Mouse (Mus musculus): ENCODE measurements around the gene Ifi35. TPM values are rescaled to one million over a fixed set of nuclear protein-coding genes. Genes with fewer than 3 reads are reported as not detected.
A peak's percentile ranks its signal among the peaks of the same experiment; 100 is the strongest.

The Ifi35 gene
- polyA plus RNA-seq, 1 experiment from 2014 or later: 3.8 TPM

DNA sequence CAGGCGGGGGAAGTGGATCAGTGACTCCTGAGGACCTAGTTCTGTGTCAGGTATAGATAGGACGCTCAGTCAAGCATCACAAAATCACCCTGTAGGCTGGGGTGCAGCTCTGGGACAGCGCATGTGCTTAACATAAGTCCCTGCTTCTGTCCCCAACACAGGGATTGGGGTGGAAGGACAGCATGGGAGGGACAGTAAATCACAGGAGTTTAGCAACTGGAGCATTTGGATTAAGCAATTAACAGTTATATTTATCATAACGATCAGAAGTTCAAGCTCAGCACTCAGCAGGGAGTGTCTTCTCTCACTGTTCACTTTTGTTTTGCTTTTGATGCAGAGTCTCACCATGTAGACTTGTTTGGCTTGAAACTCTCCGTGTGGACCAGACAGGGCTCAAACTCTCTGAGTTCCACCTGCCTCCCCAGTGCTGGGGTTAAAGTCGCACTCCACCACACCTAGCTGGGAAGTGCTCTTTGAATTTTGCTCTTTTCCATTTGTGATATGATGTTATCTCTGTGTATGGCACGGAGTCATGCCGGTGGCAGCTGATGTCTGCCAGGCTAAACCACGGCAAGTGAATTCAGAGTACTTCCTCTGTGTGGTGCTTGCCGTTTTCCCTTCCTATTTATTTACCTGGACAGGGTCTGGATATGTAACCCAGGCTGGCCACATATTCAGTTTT lies 4.0 kb downstream of the Ifi35 start:
- no peak overlapping the region for H3K9ac ChIP-seq (ENCODE audit: low read length)
- ATAC-seq (replicated peaks; ENCODE audit: low FRiP score): no peak
- no peak overlapping the region for H3K4me2 ChIP-seq (ENCODE audit: low read depth, low read length, severe bottlenecking)
- no peaks in the 10 kb centered on the region for H3K27me3 ChIP-seq (ENCODE audit: control insufficient read depth, insufficient read depth, low read length)
- H3K36me3 ChIP-seq (ENCODE audit: control insufficient read depth, insufficient read depth, low read length): no peaks in the 10 kb centered on the region
- no peaks in the 10 kb centered on the region for H3K9me3 ChIP-seq (ENCODE audit: control insufficient read depth, low read length)
- H3K27ac ChIP-seq (ENCODE audit: low read depth, low read length): no peak overlapping the region
- no peak overlapping the region for H3K4me3 ChIP-seq (ENCODE audit: low read depth, low read length)
- DNase-seq (ENCODE audit: low spot score): no peak
- 74% methylated on average over 10 of the region's 10 CpGs for WGBS
- peaks cover 3% of the 10 kb centered on the region; the same call in 1 of the 2 replicates for H3K4me1 ChIP-seq (replicated peaks; ENCODE audit: control insufficient read depth, insufficient read depth, low read length)

DNA sequence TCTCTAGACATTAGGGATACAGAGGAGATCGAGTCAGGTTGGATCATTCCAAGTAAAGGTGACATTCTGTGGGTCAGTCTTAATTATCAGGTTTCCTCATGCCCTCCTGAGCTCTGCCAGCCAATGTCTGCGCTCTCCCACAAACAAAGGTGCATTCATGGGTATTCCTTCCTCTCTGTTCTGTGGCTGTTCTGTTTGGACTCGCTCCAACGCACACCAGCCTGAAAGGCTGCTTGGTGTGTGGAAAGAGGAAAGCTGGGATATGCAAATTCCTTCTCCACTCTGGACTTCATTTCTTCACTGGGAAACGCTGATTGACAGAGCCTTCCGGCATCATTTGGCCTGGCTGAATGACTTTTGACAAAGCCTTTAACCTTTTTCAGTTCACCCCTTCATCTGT lies 6.5 kb downstream of the Ifi35 start:
- no peaks in the 10 kb centered on the region for H3K36me3 ChIP-seq (ENCODE audit: control insufficient read depth, insufficient read depth, low read length)
- 32% methylated on average over 6 of the region's 6 CpGs for WGBS
- no peak overlapping the region; the same call in 1 of the 2 replicates for H3K27ac ChIP-seq (ENCODE audit: low read depth, low read length)
- no peaks in the 10 kb centered on the region for H3K27me3 ChIP-seq (ENCODE audit: control insufficient read depth, insufficient read depth, low read length)
- no peak overlapping the region for H3K4me2 ChIP-seq (ENCODE audit: low read depth, low read length, severe bottlenecking)
- H3K9me3 ChIP-seq (ENCODE audit: control insufficient read depth, low read length): no peaks in the 10 kb centered on the region
- H3K4me3 ChIP-seq (ENCODE audit: low read depth, low read length): no peak overlapping the region
- no peak overlapping the region for H3K9ac ChIP-seq (ENCODE audit: low read length)
- ATAC-seq (replicated peaks; ENCODE audit: low FRiP score) (no peak), DNase-seq (ENCODE audit: low spot score) (peak; percentile 55)
- peaks cover 3% of the 10 kb centered on the region; the same call in 1 of the 2 replicates for H3K4me1 ChIP-seq (replicated peaks; ENCODE audit: control insufficient read depth, insufficient read depth, low read length)

- Histone ChIP-seq H3K27me3 (ENCODE audit: control insufficient read depth, insufficient read depth, low read length) (no peaks in the 10 kb centered on the region), H3K4me3 (ENCODE audit: low read depth, low read length) (no peak overlapping the region), H3K4me2 (ENCODE audit: low read depth, low read length, severe bottlenecking) (no peak overlapping the region), H3K9ac (ENCODE audit: low read length) (no peak overlapping the region), H3K4me1 (replicated peaks; ENCODE audit: control insufficient read depth, insufficient read depth, low read length) (peaks cover 3% of the 10 kb centered on the region; the same call in 1 of the 2 replicates), H3K36me3 (ENCODE audit: control insufficient read depth, insufficient read depth, low read length) (no peaks in the 10 kb centered on the region), H3K27ac (ENCODE audit: low read depth, low read length) (no peak overlapping the region), H3K9me3 (ENCODE audit: control insufficient read depth, low read length) (no peaks in the 10 kb centered on the region)
- WGBS: 89% methylated on average over 7 of the region's 7 CpGs
- DNase-seq (ENCODE audit: low spot score) (peak; percentile 30), ATAC-seq (replicated peaks; ENCODE audit: low FRiP score) (no peak)
These were observed 7.4 kb downstream of the Ifi35 start for GRCm38 (mm10) chr11:101455627-101456026.

DNA sequence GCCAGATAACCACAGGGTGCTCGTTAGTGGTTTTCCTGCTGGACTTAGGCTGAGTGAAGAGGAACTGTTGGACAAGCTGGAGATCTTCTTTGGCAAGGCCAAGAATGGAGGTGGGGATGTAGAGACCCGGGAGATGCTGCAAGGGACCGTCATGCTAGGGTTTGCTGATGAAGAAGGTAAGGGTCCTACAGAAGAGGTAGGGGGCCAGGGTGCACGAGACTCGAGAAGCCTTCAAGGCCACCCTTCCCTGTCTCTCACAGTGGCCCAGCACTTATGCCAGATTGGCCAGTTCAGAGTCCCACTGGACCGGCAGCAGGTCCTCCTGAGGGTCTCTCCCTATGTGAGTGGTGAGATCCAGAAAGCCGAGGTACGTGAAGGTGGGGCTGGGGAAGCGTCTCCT lies 9.4 kb downstream of the Ifi35 start:
- Histone ChIP-seq H3K9ac (ENCODE audit: low read length) (no peak overlapping the region), H3K36me3 (ENCODE audit: control insufficient read depth, insufficient read depth, low read length) (no peaks in the 10 kb centered on the region), H3K27me3 (ENCODE audit: control insufficient read depth, insufficient read depth, low read length) (no peaks in the 10 kb centered on the region), H3K4me3 (ENCODE audit: low read depth, low read length) (no peak overlapping the region), H3K9me3 (ENCODE audit: control insufficient read depth, low read length) (no peaks in the 10 kb centered on the region), H3K27ac (ENCODE audit: low read depth, low read length) (no peak overlapping the region), H3K4me1 (replicated peaks; ENCODE audit: control insufficient read depth, insufficient read depth, low read length) (peaks cover 9% of the 10 kb centered on the region; the same call in 1 of the 2 replicates), H3K4me2 (ENCODE audit: low read depth, low read length, severe bottlenecking) (no peak overlapping the region)
- no peak for ATAC-seq (replicated peaks; ENCODE audit: low FRiP score)
- 89% methylated on average over 9 of the region's 9 CpGs for WGBS
- no peak for DNase-seq (ENCODE audit: low spot score)

DNA sequence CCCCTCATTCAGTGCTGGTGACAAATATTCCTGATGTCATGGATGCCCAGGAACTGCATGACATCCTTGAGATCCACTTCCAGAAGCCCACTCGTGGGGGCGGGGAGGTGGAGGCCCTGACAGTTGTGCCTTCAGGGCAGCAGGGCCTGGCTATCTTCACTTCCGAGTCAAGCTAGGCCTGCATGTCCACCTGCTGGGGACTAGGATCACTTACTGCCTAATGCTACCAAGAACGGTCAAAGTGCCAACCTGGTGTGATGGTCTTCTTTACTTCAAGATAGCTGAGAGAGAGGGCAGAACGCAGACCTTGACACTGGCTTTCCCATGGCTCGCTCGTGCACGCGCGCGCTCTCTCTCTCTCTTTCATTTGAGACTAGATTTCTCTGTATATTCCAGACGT lies 10.0 kb downstream of the Ifi35 start:
- 86% methylated on average over 12 of the region's 12 CpGs for WGBS
- no peak overlapping the region for H3K4me2 ChIP-seq (ENCODE audit: low read depth, low read length, severe bottlenecking)
- ATAC-seq (replicated peaks; ENCODE audit: low FRiP score) (no peak), DNase-seq (ENCODE audit: low spot score) (no peak)
- H3K27ac ChIP-seq (ENCODE audit: low read depth, low read length): no peak overlapping the region
- H3K9ac ChIP-seq (ENCODE audit: low read length): no peak overlapping the region
- no peaks in the 10 kb centered on the region for H3K36me3 ChIP-seq (ENCODE audit: control insufficient read depth, insufficient read depth, low read length)
- H3K27me3 ChIP-seq (ENCODE audit: control insufficient read depth, insufficient read depth, low read length): no peaks in the 10 kb centered on the region
- H3K9me3 ChIP-seq (ENCODE audit: control insufficient read depth, low read length): no peaks in the 10 kb centered on the region
- no peak overlapping the region for H3K4me3 ChIP-seq (ENCODE audit: low read depth, low read length)
- H3K4me1 ChIP-seq (replicated peaks; ENCODE audit: control insufficient read depth, insufficient read depth, low read length): peaks cover 13% of the 10 kb centered on the region; the same call in 1 of the 2 replicates

- H3K9me3 ChIP-seq (ENCODE audit: control insufficient read depth, low read length): no peaks in the 10 kb centered on the region
- 43% methylated on average over 6 of the region's 6 CpGs for WGBS
- no peak overlapping the region for H3K4me3 ChIP-seq (ENCODE audit: low read depth, low read length)
- no peaks in the 10 kb centered on the region for H3K27me3 ChIP-seq (ENCODE audit: control insufficient read depth, insufficient read depth, low read length)
- no peak for ATAC-seq (replicated peaks; ENCODE audit: low FRiP score)
- no peak overlapping the region for H3K27ac ChIP-seq (ENCODE audit: low read depth, low read length)
- H3K4me1 ChIP-seq (replicated peaks; ENCODE audit: control insufficient read depth, insufficient read depth, low read length): peaks cover 17% of the 10 kb centered on the region
- no peak overlapping the region for H3K4me2 ChIP-seq (ENCODE audit: low read depth, low read length, severe bottlenecking)
- H3K36me3 ChIP-seq (ENCODE audit: control insufficient read depth, insufficient read depth, low read length): no peaks in the 10 kb centered on the region
- H3K9ac ChIP-seq (ENCODE audit: low read length): no peak overlapping the region
- DNase-seq (ENCODE audit: low spot score): no peak
These were observed 11.5 kb downstream of the Ifi35 start for GRCm38 (mm10) chr11:101459716-101460115.

- no peaks in the 10 kb centered on the region for H3K27me3 ChIP-seq (ENCODE audit: control insufficient read depth, insufficient read depth, low read length)
- H3K9ac ChIP-seq (ENCODE audit: low read length): no peak overlapping the region
- H3K27ac ChIP-seq (ENCODE audit: low read depth, low read length): no peak overlapping the region
- 90% methylated on average over 15 of the region's 15 CpGs for WGBS
- H3K4me3 ChIP-seq (ENCODE audit: low read depth, low read length): no peak overlapping the region
- no peaks in the 10 kb centered on the region for H3K9me3 ChIP-seq (ENCODE audit: control insufficient read depth, low read length)
- ATAC-seq (replicated peaks; ENCODE audit: low FRiP score): no peak
- no peak overlapping the region for H3K4me2 ChIP-seq (ENCODE audit: low read depth, low read length, severe bottlenecking)
- no peaks in the 10 kb centered on the region for H3K36me3 ChIP-seq (ENCODE audit: control insufficient read depth, insufficient read depth, low read length)
- no peak for DNase-seq (ENCODE audit: low spot score)
- peaks cover 17% of the 10 kb centered on the region for H3K4me1 ChIP-seq (replicated peaks; ENCODE audit: control insufficient read depth, insufficient read depth, low read length)
These were observed 12.1 kb downstream of the Ifi35 start for GRCm38 (mm10) chr11:101460321-101460720.

DNA sequence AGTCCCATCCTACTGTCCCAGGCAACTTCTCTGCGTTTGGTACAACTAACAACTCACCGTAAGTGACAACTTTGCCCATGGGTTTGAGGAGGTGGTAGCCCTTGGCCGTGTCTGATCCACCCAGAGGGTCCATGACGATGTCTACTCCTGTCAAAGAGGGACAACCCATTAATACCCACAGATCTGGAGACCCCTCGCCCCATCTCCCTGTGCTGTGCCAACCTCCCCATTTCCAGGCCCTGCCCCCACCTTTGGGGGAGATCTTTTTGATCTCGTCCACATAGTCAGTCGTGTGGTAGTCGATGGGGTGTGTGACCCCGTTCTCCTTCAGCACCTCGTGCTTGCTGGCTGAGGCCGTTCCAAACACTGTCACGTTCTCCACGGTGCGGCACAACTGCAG lies 13.9 kb downstream of the Ifi35 start:
- H3K4me3 ChIP-seq (ENCODE audit: low read depth, low read length): no peak overlapping the region

More for the DNA sequence above, 13.9 kb downstream of the Ifi35 start:
- 0 out of 2 replicates have a peak overlapping the region, but pooled peaks have one; percentile 6 for H3K9ac ChIP-seq (ENCODE audit: low read length)
- H3K27me3 ChIP-seq (ENCODE audit: control insufficient read depth, insufficient read depth, low read length): no peaks in the 10 kb centered on the region
- 0 out of 2 replicates have a peak overlapping the region, but pooled peaks have one; percentile 5 for H3K4me2 ChIP-seq (ENCODE audit: low read depth, low read length, severe bottlenecking)
- DNase-seq (ENCODE audit: low spot score): no peak
- no peak overlapping the region for H3K27ac ChIP-seq (ENCODE audit: low read depth, low read length)
- peaks cover 17% of the 10 kb centered on the region for H3K4me1 ChIP-seq (replicated peaks; ENCODE audit: control insufficient read depth, insufficient read depth, low read length)
- ATAC-seq (replicated peaks; ENCODE audit: low FRiP score): no peak
- no peaks in the 10 kb centered on the region for H3K9me3 ChIP-seq (ENCODE audit: control insufficient read depth, low read length)
- no peaks in the 10 kb centered on the region for H3K36me3 ChIP-seq (ENCODE audit: control insufficient read depth, insufficient read depth, low read length)
- 82% methylated on average over 14 of the region's 14 CpGs for WGBS
